Mouse (Mus musculus) heart, adult 11 months (tissue): ENCODE data around the gene Pgr15l.

Source experiments
- DNase-seq: peaks from one replicate; pipeline ENCODE4 v3.0.0; 2022

The Pgr15l gene

GRCm38 (mm10) chrX:97072369-97072768 lies at the start of gene Pgr15l:
Gene Pgr15l, plus strand, starts transcription at chrX:97072596.
- DNase-seq: no peak

- no peak for DNase-seq
Measured at GRCm38 (mm10) chrX:97027540-97027939, 44.9 kb upstream of the Pgr15l start.

DNA sequence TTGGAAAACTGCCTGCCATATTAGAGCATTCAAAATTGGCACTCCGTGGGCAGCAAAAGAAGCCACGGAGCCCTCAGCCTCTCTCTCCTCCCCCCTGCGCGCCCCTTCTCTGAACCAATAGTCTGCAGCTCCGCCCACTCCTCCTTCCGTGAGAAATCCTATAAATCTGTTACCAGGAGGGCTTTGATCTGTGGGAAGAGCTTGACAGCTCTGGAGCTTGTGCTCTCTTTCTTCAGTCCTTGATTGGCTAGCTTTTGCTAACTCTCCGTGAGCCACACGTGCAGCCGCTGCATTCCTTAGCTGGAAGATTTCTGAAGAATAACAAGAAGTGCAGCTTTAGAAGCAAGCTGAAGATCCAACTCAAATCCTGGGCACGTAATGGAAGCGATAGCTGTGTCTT lies 2.6 kb upstream of the Pgr15l start:
- no peak for DNase-seq
